Mouse (Mus musculus): ENCODE measurements around the gene Ormdl3.

DNA sequence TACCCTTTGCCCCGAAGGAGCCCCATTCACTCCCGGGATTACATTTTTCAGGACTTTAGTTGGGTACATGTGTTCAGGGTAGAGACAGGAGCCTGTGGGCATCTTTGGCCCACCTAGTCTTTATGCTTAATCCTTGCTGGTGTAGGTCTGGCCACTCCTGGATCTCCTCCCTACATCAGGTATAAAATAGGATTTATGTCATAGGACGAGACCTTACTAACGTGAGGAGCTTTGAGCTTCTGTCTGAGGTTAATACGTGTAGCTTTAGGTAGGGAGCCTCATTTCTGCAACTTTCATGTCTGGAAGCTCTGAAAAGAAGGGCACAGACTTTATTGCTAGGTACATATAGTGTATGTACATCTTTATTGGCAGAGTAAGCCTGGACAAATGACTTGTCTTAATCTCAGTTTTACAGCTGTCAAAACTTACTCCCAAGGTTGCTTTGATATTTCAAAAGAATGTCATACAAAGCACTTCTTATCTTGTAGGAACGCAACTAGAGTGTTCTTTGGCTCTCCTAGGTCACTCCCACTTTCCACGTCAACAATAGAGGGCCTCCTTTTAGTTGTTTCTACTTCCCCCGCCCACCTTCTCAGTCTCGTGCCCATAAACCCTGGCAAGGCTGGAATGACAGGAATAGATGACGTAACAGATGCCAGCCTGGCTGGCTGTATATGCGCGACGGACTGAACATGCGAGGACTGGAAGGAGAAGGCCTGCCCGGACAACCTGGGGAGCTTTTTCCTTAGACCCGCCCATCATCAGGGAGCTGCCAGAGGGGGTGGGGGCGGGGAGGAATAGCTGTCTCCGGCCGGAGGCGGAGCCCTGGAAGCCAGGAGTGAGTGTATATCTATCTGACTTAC is 747 bp upstream of the Ormdl3 start:
- TF ChIP-seq CTCF (conservative IDR thresholded peaks at IDR 0.05 in 1 of 2, IDR thresholded peaks at IDR 0.05 in 1 of 2; ENCODE audit: low read depth in 2 of 2, low read length in 2 of 2) (no peak), CHD1 (IDR thresholded peaks at IDR 0.05; ENCODE audit: low read depth, low read length) (no peak), POLR2A (IDR thresholded peaks at IDR 0.05; ENCODE audit: low read depth, low read length) (no peak; the same call in 1 of the 2 replicates)
